Mouse (Mus musculus) embryonic facial prominence, embryonic 12.5 days (tissue): ENCODE results near the gene Arhgap23. TPM values are rescaled to one million over a fixed set of nuclear protein-coding genes. Genes with fewer than 3 reads are reported as not detected.
A peak's percentile ranks its signal among the peaks of the same experiment; 100 is the strongest.

Experiments used
- ATAC-seq: fragments of 200-750 bp; cut with Nextera tagmentation; 2 replicates; pipeline ENCODE4 v1.8.0; 2017; ENCODE audit not compliant: insufficient number of reproducible peaks, insufficient read depth, low FRiP score, low TSS enrichment
- H3K27ac ChIP-seq: fragments of 300-500 bp; sonication (generic); 2 replicates; pipeline ENCODE4 v1.5.1; 2016; ENCODE audit warnings: mild to moderate bottlenecking
- H3K27me3 ChIP-seq: fragments of 300-500 bp; sonication (generic); 2 replicates; pipeline ENCODE4 v1.6.1; 2016; ENCODE audit warnings: mild to moderate bottlenecking, moderate library complexity
- H3K36me3 ChIP-seq: fragments of 300-500 bp; sonication (generic); 2 replicates; pipeline ENCODE4 v1.6.1; 2016; ENCODE audit warnings: mild to moderate bottlenecking
- H3K4me1 ChIP-seq: fragments of 300-500 bp; sonication (generic); 2 replicates; pipeline ENCODE4 v1.6.1; 2016
- H3K4me2 ChIP-seq: fragments of 300-500 bp; sonication (generic); replicated peaks from 2 replicates; pipeline ENCODE4 v1.6.1; 2016; ENCODE audit warnings: mild to moderate bottlenecking, moderate library complexity
- H3K4me3 ChIP-seq: fragments of 300-500 bp; sonication (generic); 2 replicates; pipeline ENCODE4 v1.5.1; 2016; ENCODE audit warnings: mild to moderate bottlenecking
- H3K9ac ChIP-seq: fragments of 300-500 bp; sonication (generic); 2 replicates; pipeline ENCODE4 v1.6.1; 2016; ENCODE audit warnings: mild to moderate bottlenecking, moderate library complexity
- H3K9me3 ChIP-seq: fragments of 300-500 bp; sonication (generic); 2 replicates; pipeline ENCODE4 v1.6.1; 2016; ENCODE audit warnings: mild to moderate bottlenecking, moderate library complexity
- WGBS: fragments of 180-500 bp; shearing (Covaris S2); methylation state at CpG from one replicate; pipeline ENCODE4 v1.1.7; 2016; 5-methylcytosine and 5-hydroxymethylcytosine counted together
- polyA plus RNA-seq: library from polyadenylated mRNA; unstranded; fragments of >200 nt; fragmentation: Nextera tagmentation; extraction: Ambion mirVana; gene quantifications from 2 replicates; pipeline ENCODE4 v1.2.1, GENCODE M21; 2016

Arhgap23 gene
- polyA plus RNA-seq, 1 experiment from 2014 or later: 10.1 TPM

DNA sequence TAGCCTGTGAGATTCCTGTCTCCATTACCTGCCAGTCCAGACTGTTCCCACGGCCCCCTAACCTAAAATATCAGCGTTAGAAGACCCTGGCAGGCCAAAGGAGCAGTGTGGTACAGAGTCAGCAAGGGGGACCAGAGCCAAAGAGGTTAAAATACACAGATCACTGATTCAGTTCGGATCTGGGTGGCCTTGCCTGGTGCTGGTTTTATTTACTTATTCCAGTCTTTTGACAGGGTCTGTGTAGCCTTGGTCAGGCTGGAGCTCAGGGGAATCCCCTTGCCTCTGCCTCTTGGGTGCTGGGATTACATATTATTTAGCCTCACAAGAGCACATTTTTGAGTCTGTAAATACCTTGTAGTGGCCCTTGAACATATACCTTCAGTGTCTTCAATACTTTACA lies 9.5 kb downstream of the Arhgap23 start:
- no peak overlapping the region for H3K4me2 ChIP-seq
- whole genome bisulfite sequencing: 58% methylated on average over 3 of the region's 3 CpGs
- H3K27me3 ChIP-seq: no peaks in the 10 kb centered on the region
- no peaks in the 10 kb centered on the region for H3K36me3 ChIP-seq
- no peak overlapping the region for H3K27ac ChIP-seq
- H3K9ac ChIP-seq: no peak overlapping the region
- no peak overlapping the region for H3K4me3 ChIP-seq
- ATAC-seq: no peak
- H3K4me1 ChIP-seq: peaks cover 33% of the 10 kb centered on the region
- no peaks in the 10 kb centered on the region for H3K9me3 ChIP-seq

DNA sequence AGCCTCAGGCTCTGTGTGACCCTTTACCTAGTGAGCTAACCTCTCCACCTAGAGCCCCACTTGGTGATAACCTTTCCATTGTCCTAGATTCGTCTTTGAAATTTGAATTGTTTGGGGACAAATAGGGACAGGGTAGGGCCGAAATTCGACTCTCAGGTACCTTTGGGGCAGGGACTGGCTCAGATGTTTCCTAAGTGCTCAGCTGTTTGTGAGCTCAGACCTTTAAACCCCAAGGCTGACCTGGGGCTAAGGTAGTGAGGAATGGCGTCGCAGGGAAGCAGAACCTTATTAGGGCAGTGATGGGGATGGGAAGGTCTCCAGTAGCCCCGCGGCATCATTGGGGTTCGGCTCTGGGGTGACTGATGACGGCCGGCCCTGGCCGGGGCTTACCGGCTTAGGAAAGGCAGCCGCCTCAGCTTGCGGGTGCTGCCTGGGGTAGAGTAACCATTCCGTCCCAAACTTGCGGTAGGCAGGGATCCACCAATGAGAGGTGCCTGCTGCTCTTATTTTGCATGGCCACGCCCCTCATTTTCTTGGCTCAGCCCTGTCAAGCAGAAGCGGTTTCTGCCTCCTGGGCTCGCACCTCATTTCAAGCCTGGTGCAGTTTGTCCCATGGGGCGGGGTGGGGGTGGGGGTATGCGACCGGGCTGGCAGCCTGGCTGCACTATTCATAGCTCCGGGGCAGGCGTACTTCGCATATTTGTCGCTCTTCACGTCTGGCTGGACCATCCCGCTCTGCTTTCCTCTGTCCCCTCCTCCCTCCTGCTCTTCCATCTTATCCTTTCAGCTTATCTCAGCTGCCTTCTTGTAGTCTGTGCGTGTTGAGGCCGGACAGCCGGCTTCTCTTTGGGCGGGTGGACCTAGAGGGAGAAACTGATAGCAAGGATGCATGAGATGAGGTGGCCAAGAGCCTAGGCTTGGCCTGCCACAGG lies 12.7 kb downstream of the Arhgap23 start:
- peaks cover 20% of the 10 kb centered on the region for H3K4me1 ChIP-seq
- ATAC-seq: peak; percentile 88
- H3K27ac ChIP-seq: peak overlapping the region; percentile 58; the same call in 1 of the 2 replicates
- peak overlapping the region; percentile 25 for H3K9ac ChIP-seq
- under 1% methylated on average over 32 of the region's 32 CpGs for WGBS
- no peaks in the 10 kb centered on the region for H3K27me3 ChIP-seq
- peak overlapping the region; percentile 71 for H3K4me2 ChIP-seq
- H3K36me3 ChIP-seq: no peaks in the 10 kb centered on the region
- H3K4me3 ChIP-seq: peak overlapping the region; percentile 35
- H3K9me3 ChIP-seq: no peaks in the 10 kb centered on the region

DNA sequence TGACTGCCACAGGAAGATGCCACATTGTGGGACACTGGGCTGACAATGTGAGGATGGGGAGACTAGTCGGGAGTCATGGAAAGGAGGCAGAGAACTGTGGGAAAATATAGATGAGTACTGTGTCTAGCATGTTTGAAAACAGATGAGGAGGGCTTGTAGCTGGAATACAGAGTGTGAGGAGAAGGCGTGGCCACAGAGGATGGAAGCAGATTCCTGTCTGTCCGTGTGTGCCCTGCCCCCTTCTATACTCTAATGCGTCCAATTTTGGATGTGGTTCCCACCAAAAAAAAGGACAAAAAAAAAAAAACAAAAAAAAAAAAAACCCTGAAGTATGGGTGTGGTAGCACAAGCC lies 13.4 kb downstream of the Arhgap23 start:
- no peak for ATAC-seq
- Histone ChIP-seq H3K36me3 (no peaks in the 10 kb centered on the region), H3K4me1 (peaks cover 20% of the 10 kb centered on the region), H3K27ac (peak overlapping the region; percentile 18; the same call in 1 of the 2 replicates), H3K27me3 (no peaks in the 10 kb centered on the region), H3K9me3 (no peaks in the 10 kb centered on the region), H3K4me2 (peak overlapping the region; percentile 71), H3K9ac (peak overlapping the region; percentile 25), H3K4me3 (peak overlapping the region; percentile 35)
- 48% methylated on average over 4 of the region's 4 CpGs for WGBS

DNA sequence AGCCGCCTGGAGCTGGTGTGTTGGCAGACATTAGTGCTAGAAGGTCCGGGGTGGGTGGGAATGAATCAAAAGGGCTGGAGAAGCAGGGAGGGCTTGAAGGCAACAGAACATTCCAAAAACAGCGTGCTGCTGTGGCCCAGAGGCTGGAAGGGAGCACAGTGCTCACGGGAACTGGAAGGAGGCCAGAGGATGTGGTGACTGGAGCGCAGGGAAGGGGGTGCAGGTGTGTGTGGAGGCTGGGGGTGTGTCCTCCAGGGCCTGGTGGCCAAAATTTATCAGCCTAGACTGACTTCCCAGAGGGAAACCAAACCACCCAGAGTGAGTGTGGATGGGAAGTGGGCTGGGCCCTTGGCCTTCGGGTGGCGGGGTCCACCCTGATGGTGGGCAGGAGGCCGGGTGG lies 14.3 kb downstream of the Arhgap23 start:
- Histone ChIP-seq H3K4me3 (no peak overlapping the region), H3K4me1 (peaks cover 21% of the 10 kb centered on the region), H3K36me3 (no peaks in the 10 kb centered on the region), H3K4me2 (no peak overlapping the region), H3K27me3 (no peaks in the 10 kb centered on the region), H3K9ac (no peak overlapping the region), H3K27ac (no peak overlapping the region), H3K9me3 (no peaks in the 10 kb centered on the region)
- WGBS: 83% methylated on average over 8 of the region's 8 CpGs
- ATAC-seq: no peak

DNA sequence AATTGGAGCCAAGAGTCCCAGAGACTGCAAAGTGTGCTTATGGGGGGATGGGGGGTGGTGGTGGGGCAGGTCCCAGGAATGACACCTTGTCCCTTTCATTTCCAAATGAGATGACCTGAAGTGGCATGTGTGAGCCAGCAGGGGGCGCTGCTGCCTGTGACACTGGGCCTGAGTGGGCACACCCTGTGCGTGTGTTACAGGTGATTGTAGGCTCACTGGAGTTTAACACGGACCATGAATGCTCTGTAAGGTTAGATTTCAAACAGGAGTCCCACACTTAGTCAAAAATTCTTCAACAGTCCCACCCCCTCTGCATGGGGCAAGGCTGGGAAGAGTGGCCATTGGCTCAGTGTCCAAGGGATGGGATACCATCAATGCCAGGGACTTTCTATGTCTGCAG lies 16.7 kb downstream of the Arhgap23 start:
- no peaks in the 10 kb centered on the region for H3K9me3 ChIP-seq
- H3K4me1 ChIP-seq: peaks cover 39% of the 10 kb centered on the region
- no peak overlapping the region for H3K4me3 ChIP-seq
- 17% methylated on average over 3 of the region's 3 CpGs for WGBS
- H3K27ac ChIP-seq: no peak overlapping the region
- no peak overlapping the region for H3K4me2 ChIP-seq
- no peaks in the 10 kb centered on the region for H3K36me3 ChIP-seq
- no peak for ATAC-seq
- no peaks in the 10 kb centered on the region for H3K27me3 ChIP-seq
- no peak overlapping the region for H3K9ac ChIP-seq

DNA sequence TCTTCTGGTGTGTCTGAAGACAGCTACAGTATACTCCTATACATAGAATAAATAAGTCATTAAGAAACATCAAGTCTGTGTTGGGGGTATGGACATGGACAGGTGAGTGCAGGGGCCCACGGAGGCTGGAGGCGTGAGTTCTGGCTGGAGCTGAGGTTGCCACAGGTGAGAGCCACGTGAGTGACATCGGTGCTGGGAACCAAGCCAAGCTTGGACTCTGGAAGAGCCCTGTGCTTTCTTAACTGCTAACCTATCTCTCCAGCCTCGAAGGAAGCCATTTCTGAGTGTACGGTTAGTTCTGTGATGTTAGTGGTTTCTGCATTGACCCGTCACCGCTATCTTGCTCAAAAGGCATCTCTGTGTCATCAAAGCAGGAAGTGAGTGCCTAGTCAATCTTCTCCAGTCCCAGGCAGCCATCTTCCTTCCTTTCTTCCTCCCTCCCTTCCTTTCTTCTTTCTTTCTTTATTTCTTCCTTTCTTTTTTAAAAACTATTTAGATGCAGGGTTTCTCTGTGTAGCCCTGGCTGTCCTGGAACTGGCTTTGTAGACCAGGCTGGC lies 17.7 kb downstream of the Arhgap23 start:
- ATAC-seq: no peak
- peaks cover 40% of the 10 kb centered on the region for H3K4me1 ChIP-seq

DNA sequence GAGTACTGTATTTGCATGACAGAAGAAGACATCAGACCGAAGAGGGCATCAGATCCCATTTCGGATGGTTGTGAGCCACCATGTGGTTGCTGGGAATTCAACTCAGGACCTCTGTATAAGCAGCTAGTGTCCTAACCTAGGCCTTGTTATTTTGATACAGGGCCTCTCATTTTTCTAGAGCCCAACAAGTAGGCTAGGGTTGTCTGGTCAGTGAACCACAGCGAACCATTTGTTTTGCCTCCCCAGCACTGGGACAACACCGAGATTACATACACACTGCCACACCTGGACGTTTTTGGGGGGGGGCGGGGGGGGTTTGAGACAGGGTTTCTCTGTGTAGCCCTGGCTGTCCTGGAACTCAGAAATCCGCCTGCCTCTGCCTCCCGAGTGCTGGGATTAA lies 18.8 kb downstream of the Arhgap23 start:
- Histone ChIP-seq H3K9ac (no peak overlapping the region), H3K27me3 (no peaks in the 10 kb centered on the region), H3K4me2 (no peak overlapping the region), H3K36me3 (no peaks in the 10 kb centered on the region), H3K27ac (no peak overlapping the region), H3K4me1 (peaks cover 43% of the 10 kb centered on the region), H3K9me3 (no peaks in the 10 kb centered on the region), H3K4me3 (no peak overlapping the region)
- WGBS: 77% methylated on average over 8 of the region's 8 CpGs
- no peak for ATAC-seq

More for the DNA sequence above, 17.7 kb downstream of the Arhgap23 start:
- WGBS: 89% methylated on average over 8 of the region's 8 CpGs
- Histone ChIP-seq H3K27ac (no peak overlapping the region), H3K4me3 (no peak overlapping the region), H3K9ac (no peak overlapping the region), H3K27me3 (no peaks in the 10 kb centered on the region), H3K36me3 (no peaks in the 10 kb centered on the region), H3K4me2 (no peak overlapping the region), H3K9me3 (no peaks in the 10 kb centered on the region)

DNA sequence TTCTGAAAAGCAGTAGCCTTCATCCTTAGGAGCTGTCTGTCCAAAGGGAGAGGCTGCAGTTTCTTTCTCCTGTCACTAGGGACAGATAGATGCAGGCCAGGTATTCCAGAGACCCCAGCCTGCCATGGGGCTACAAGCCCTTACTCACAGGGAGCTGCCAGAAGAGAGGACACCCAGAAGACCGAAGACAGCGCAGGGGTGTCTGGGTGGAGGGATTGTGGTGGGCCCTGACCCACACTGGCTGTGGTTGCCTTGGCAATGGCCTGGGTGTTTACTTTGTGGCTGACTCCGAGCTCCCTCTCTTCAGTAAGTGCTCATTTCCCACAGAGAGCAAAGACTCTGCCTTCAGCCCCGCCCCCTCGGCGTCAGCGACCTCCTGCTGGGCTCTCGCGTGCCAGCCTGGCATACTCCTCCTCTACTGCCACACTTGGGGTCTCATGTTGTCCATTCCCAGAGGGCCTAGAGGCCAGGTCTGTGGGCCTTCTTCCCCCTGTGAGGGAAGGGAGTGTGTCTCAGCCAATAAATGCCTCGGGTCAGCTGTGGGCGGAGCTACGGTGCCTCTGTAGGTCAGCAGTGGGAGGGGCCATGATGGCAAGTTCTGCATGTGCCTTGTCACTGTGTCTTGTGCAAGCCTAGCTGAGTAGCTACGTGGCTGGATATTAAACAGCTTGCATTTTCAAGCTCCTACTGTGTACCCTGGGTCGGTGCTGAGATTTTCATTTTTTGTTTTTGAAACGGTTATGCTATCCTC lies 19.5 kb downstream of the Arhgap23 start:
- Histone ChIP-seq H3K4me2 (peak overlapping the region; percentile 52), H3K27me3 (0 out of 2 replicates have a peak, but pooled peaks cover 4% of the 10 kb centered on the region), H3K9me3 (no peaks in the 10 kb centered on the region), H3K4me3 (peak overlapping the region; percentile 36), H3K27ac (peak overlapping the region; percentile 83), H3K4me1 (peaks cover 50% of the 10 kb centered on the region), H3K9ac (peak overlapping the region; percentile 4; the same call in 1 of the 2 replicates), H3K36me3 (no peaks in the 10 kb centered on the region)
- peak; percentile 22 for ATAC-seq
- WGBS: 2% methylated on average over 15 of the region's 15 CpGs

DNA sequence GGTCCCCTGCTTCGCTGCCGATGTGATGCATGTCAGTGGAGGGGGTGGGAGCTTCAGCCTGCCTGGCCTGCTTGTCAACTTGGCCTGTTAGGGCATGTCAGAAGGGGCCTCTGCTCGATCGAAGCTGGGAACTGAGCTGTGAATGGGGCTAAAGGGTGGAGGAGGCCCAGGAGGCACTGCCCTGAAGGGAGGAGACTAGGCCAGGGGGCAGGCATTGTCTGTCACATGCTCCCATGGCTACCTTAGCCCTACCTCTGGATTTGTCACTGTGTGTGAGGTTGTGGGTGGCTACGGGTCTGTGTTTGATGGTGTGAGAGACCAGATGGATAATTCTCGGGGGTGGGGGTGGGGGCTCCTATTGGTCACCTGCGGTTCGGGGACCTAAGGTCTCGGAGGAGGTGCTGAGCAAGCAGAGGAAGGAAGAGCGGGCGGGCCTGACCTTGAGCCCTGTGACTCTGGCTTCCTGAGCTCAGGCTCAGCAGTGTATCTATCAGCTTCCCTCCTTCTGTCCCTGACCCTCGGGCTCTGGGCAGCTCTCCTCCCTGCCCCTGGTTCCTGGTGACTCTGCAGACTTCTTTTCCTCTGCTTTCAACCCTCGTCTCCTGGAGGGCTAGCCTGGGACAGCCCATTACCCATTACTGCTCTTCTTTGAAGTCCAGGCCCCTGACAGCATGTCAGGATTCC lies 20.6 kb downstream of the Arhgap23 start:
- no peak overlapping the region for H3K4me3 ChIP-seq

DNA sequence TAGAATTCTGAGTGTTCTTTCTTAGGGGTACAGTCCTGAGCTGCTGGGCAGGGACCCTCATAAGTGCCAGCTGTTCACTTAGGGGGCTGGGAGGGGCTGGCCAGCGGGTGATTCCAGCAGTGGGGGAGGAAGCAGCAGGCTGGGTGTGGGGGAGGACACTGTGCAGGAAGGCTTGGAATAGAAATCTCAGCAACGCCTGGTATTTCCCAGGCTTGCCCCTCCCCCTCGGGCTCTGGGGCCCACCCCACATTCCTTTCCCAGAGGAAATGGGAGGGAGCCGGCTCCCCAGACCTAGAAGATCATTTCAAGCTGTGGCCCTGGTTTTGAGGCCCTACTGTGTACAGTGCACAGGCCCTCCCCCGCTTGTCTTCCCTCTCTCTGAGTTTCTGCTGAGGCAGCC lies 22.4 kb downstream of the Arhgap23 start:
- peaks cover 8% of the 10 kb centered on the region; the same call in 1 of the 2 replicates for H3K27me3 ChIP-seq
- no peaks in the 10 kb centered on the region for H3K9me3 ChIP-seq
- 5% methylated on average over 5 of the region's 5 CpGs for WGBS
- peaks cover 77% of the 10 kb centered on the region for H3K4me1 ChIP-seq
- ATAC-seq: no peak
- no peak overlapping the region for H3K4me3 ChIP-seq
- H3K36me3 ChIP-seq: no peaks in the 10 kb centered on the region
- peak overlapping the region; percentile 51 for H3K27ac ChIP-seq
- no peak overlapping the region for H3K9ac ChIP-seq
- H3K4me2 ChIP-seq: no peak overlapping the region

More for the DNA sequence above, 20.6 kb downstream of the Arhgap23 start:
- H3K36me3 ChIP-seq: no peaks in the 10 kb centered on the region
- 39% methylated on average over 13 of the region's 13 CpGs for WGBS
- no peaks in the 10 kb centered on the region for H3K9me3 ChIP-seq
- peak overlapping the region; percentile 83 for H3K27ac ChIP-seq
- H3K4me1 ChIP-seq: peaks cover 60% of the 10 kb centered on the region
- peaks cover 8% of the 10 kb centered on the region; the same call in 1 of the 2 replicates for H3K27me3 ChIP-seq
- H3K4me2 ChIP-seq: peak overlapping the region; percentile 52
- H3K9ac ChIP-seq: no peak overlapping the region
- ATAC-seq: no peak

DNA sequence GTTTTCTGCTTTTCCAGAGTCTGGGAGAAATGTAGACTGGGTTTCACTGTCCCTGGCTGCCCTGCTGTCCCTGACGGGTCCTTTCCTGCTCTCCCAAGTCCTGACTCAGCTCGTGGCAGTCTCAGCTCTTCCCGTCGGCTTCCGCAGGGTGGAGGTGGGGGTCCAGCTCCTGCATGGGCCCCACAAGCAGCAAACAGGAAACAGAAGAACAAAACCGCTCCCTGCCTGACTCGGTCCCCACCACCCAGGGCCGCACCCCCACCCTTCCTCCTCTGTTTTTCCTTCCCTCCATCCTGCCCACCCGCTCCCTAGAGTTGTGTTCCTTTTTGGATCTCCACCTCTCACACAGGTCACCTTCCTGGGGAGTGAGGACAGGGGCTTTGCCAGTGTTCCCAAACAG lies 23.5 kb downstream of the Arhgap23 start:
- H3K36me3 ChIP-seq: no peaks in the 10 kb centered on the region
- 30% methylated on average over 9 of the region's 9 CpGs for WGBS
- no peak for ATAC-seq
- peaks cover 8% of the 10 kb centered on the region; the same call in 1 of the 2 replicates for H3K27me3 ChIP-seq
- H3K4me2 ChIP-seq: no peak overlapping the region
- peaks cover 82% of the 10 kb centered on the region for H3K4me1 ChIP-seq
- no peak overlapping the region for H3K9ac ChIP-seq
- H3K27ac ChIP-seq: 0 out of 2 replicates have a peak overlapping the region, but pooled peaks have one; percentile 30
- no peak overlapping the region for H3K4me3 ChIP-seq
- H3K9me3 ChIP-seq: no peaks in the 10 kb centered on the region
